Mouse (Mus musculus): ENCODE results near the gene Cd36. TPM values are rescaled to one million over a fixed set of nuclear protein-coding genes. Genes with fewer than 3 reads are reported as not detected.
A peak's percentile ranks its signal among the peaks of the same experiment; 100 is the strongest.

Gene Cd36
- polyA plus RNA-seq, 1 experiment from 2014 or later, result 63.9 TPM

GRCm38 (mm10) chr5:17806774-17807377 is 81.7 kb downstream of the Cd36 start:
- ATAC-seq (no peak), DNase-seq (no peak)
- Histone ChIP-seq H3K36me3 (replicated peaks; ENCODE audit: insufficient read depth, low read length) (no peaks in the 10 kb centered on the region), H3K4me1 (ENCODE audit: insufficient read depth) (no peaks in the 10 kb centered on the region), H3K27ac (ENCODE audit: low read depth) (no peak overlapping the region), H3K9me3 (ENCODE audit: low read length) (no peaks in the 10 kb centered on the region), H3K27me3 (ENCODE audit: insufficient read depth, low read length) (no peaks in the 10 kb centered on the region), H3K9ac (replicated peaks) (no peak overlapping the region), H3K4me2 (ENCODE audit: low read depth, low read length) (no peak overlapping the region), H3K4me3 (ENCODE audit: low read depth, low read length) (no peak overlapping the region)
- TF ChIP-seq EP300 (IDR thresholded peaks at IDR 0.05; ENCODE audit: low read depth) (no peak), CTCF (IDR thresholded peaks at IDR 0.05; ENCODE audit: low read depth) (no peak)
- WGBS (ENCODE audit: insufficient replicate concordance), result 82% methylated on average over 3 of the region's 3 CpGs

GRCm38 (mm10) chr5:17776571-17776970 is 112.0 kb downstream of the Cd36 start:
- Histone ChIP-seq H3K9ac (replicated peaks) (no peak overlapping the region), H3K4me2 (ENCODE audit: low read depth, low read length) (no peak overlapping the region), H3K27me3 (ENCODE audit: insufficient read depth, low read length) (no peaks in the 10 kb centered on the region), H3K4me3 (ENCODE audit: low read depth, low read length) (no peak overlapping the region), H3K9me3 (ENCODE audit: low read length) (no peaks in the 10 kb centered on the region), H3K4me1 (ENCODE audit: insufficient read depth) (no peaks in the 10 kb centered on the region), H3K27ac (ENCODE audit: low read depth) (no peak overlapping the region), H3K36me3 (replicated peaks; ENCODE audit: insufficient read depth, low read length) (no peaks in the 10 kb centered on the region)
- TF ChIP-seq CTCF (IDR thresholded peaks at IDR 0.05; ENCODE audit: low read depth) (no peak), EP300 (IDR thresholded peaks at IDR 0.05; ENCODE audit: low read depth) (no peak)
- ATAC-seq, result no peak
- DNase-seq, result peak; percentile 63
- 84% methylated on average over 6 of the region's 6 CpGs for WGBS (ENCODE audit: insufficient replicate concordance)

GRCm38 (mm10) chr5:17770328-17770727 is 118.3 kb downstream of the Cd36 start:
- H3K4me2 ChIP-seq (ENCODE audit: low read depth, low read length), result no peak overlapping the region
- H3K9me3 ChIP-seq (ENCODE audit: low read length), result no peaks in the 10 kb centered on the region
- ATAC-seq (no peak), DNase-seq (no peak)
- no peak overlapping the region for H3K27ac ChIP-seq (ENCODE audit: low read depth)
- no peak for TF ChIP-seq CTCF (IDR thresholded peaks at IDR 0.05; ENCODE audit: low read depth)
- TF ChIP-seq EP300 (IDR thresholded peaks at IDR 0.05; ENCODE audit: low read depth), result no peak
- H3K36me3 ChIP-seq (replicated peaks; ENCODE audit: insufficient read depth, low read length), result no peaks in the 10 kb centered on the region
- H3K27me3 ChIP-seq (ENCODE audit: insufficient read depth, low read length), result no peaks in the 10 kb centered on the region
- no peak overlapping the region for H3K4me3 ChIP-seq (ENCODE audit: low read depth, low read length)
- no peak overlapping the region for H3K9ac ChIP-seq (replicated peaks)
- WGBS (ENCODE audit: insufficient replicate concordance), result 59% methylated on average over 2 of the region's 2 CpGs
- no peaks in the 10 kb centered on the region for H3K4me1 ChIP-seq (ENCODE audit: insufficient read depth)

- Histone ChIP-seq H3K27ac (ENCODE audit: low read depth) (no peak overlapping the region), H3K4me2 (ENCODE audit: low read depth, low read length) (no peak overlapping the region), H3K4me1 (ENCODE audit: insufficient read depth) (no peaks in the 10 kb centered on the region), H3K9ac (replicated peaks) (no peak overlapping the region), H3K9me3 (ENCODE audit: low read length) (no peaks in the 10 kb centered on the region), H3K36me3 (replicated peaks; ENCODE audit: insufficient read depth, low read length) (no peaks in the 10 kb centered on the region), H3K4me3 (ENCODE audit: low read depth, low read length) (no peak overlapping the region), H3K27me3 (ENCODE audit: insufficient read depth, low read length) (no peaks in the 10 kb centered on the region)
- peak; percentile 55 for TF ChIP-seq CTCF (IDR thresholded peaks at IDR 0.05; ENCODE audit: low read depth)
- TF ChIP-seq EP300 (IDR thresholded peaks at IDR 0.05; ENCODE audit: low read depth), result no peak
- WGBS (ENCODE audit: insufficient replicate concordance), result 61% methylated on average over 4 of the region's 4 CpGs
- no peak for DNase-seq
- ATAC-seq, result no peak
These were observed 122.5 kb downstream of the Cd36 start for GRCm38 (mm10) chr5:17766006-17766677.

GRCm38 (mm10) chr5:17753471-17754005 is 135.1 kb downstream of the Cd36 start:
- H3K4me1 ChIP-seq (ENCODE audit: insufficient read depth), result no peaks in the 10 kb centered on the region
- no peak overlapping the region for H3K9ac ChIP-seq (replicated peaks)
- TF ChIP-seq CTCF (IDR thresholded peaks at IDR 0.05; ENCODE audit: low read depth) (no peak), EP300 (IDR thresholded peaks at IDR 0.05; ENCODE audit: low read depth) (no peak)
- no peak overlapping the region for H3K4me3 ChIP-seq (ENCODE audit: low read depth, low read length)
- no peak for DNase-seq
- no peak for ATAC-seq
- H3K9me3 ChIP-seq (ENCODE audit: low read length), result no peaks in the 10 kb centered on the region
- WGBS (ENCODE audit: insufficient replicate concordance), result 72% methylated on average over 7 of the region's 7 CpGs
- no peak overlapping the region for H3K27ac ChIP-seq (ENCODE audit: low read depth)
- H3K36me3 ChIP-seq (replicated peaks; ENCODE audit: insufficient read depth, low read length), result no peaks in the 10 kb centered on the region
- no peak overlapping the region for H3K4me2 ChIP-seq (ENCODE audit: low read depth, low read length)
- H3K27me3 ChIP-seq (ENCODE audit: insufficient read depth, low read length), result no peaks in the 10 kb centered on the region

GRCm38 (mm10) chr5:17748293-17748692 is 140.3 kb downstream of the Cd36 start:
- Histone ChIP-seq H3K27me3 (ENCODE audit: insufficient read depth, low read length) (no peaks in the 10 kb centered on the region), H3K27ac (ENCODE audit: low read depth) (no peak overlapping the region), H3K9ac (replicated peaks) (no peak overlapping the region), H3K4me3 (ENCODE audit: low read depth, low read length) (no peak overlapping the region), H3K4me2 (ENCODE audit: low read depth, low read length) (no peak overlapping the region), H3K9me3 (ENCODE audit: low read length) (no peaks in the 10 kb centered on the region), H3K36me3 (replicated peaks; ENCODE audit: insufficient read depth, low read length) (no peaks in the 10 kb centered on the region), H3K4me1 (ENCODE audit: insufficient read depth) (no peaks in the 10 kb centered on the region)
- TF ChIP-seq CTCF (IDR thresholded peaks at IDR 0.05; ENCODE audit: low read depth) (no peak), EP300 (IDR thresholded peaks at IDR 0.05; ENCODE audit: low read depth) (no peak)
- ATAC-seq (no peak), DNase-seq (no peak)
- WGBS (ENCODE audit: insufficient replicate concordance), result 70% methylated on average over 3 of the region's 3 CpGs

Data from liver, postnatal 0 days (tissue).